Mouse (Mus musculus) layer of hippocampus, adult 8-10 months (tissue): ENCODE data around the gene Ttll11. TPM values are rescaled to one million over a fixed set of nuclear protein-coding genes. Genes with fewer than 3 reads are reported as not detected.

Experiments used
- DNase-seq, 2 experiments: peaks; one replicate each; pipeline ENCODE4 v3.0.0; 2022; ENCODE audit warnings: low spot score in 2 of 2
- total RNA-seq, 4 experiments: library from RNA; stranded (reverse); gene quantifications; 2 replicates each; pipeline ENCODE4 v1.2.4; 2022

The Ttll11 gene
- total RNA-seq, 4 experiments from 2014 or later, result 33.4 to 40.3 (median 38.6) TPM

GRCm38 (mm10) chr2:35906174-35906798 lies 73.4 kb downstream of the Ttll11 start:
- DNase-seq, result peak; percentile 63 to 75

- no peak for DNase-seq
Measured at GRCm38 (mm10) chr2:35900845-35901244, 78.9 kb downstream of the Ttll11 start.

- no peak for DNase-seq
Measured at GRCm38 (mm10) chr2:35899712-35900111, 80.0 kb downstream of the Ttll11 start.

- DNase-seq, result no peak
Measured at GRCm38 (mm10) chr2:35899135-35899474, 80.6 kb downstream of the Ttll11 start.

- no peak for DNase-seq
Measured at GRCm38 (mm10) chr2:35898425-35899134, 81.1 kb downstream of the Ttll11 start.

- no peak for DNase-seq
Measured at GRCm38 (mm10) chr2:35897125-35897524, 82.6 kb downstream of the Ttll11 start.

GRCm38 (mm10) chr2:35894512-35894911 lies 85.2 kb downstream of the Ttll11 start:
- DNase-seq, result no peak

- no peak for DNase-seq
Measured at GRCm38 (mm10) chr2:35890635-35891034, 89.1 kb downstream of the Ttll11 start.

GRCm38 (mm10) chr2:35889776-35890175 lies 89.9 kb downstream of the Ttll11 start:
- no peak for DNase-seq

GRCm38 (mm10) chr2:35884296-35884695 lies 95.4 kb downstream of the Ttll11 start:
- no peak for DNase-seq

GRCm38 (mm10) chr2:35882336-35882987 lies 97.3 kb downstream of the Ttll11 start:
- DNase-seq, result no peak

GRCm38 (mm10) chr2:35881896-35882295 lies 97.8 kb downstream of the Ttll11 start:
- DNase-seq, result no peak

GRCm38 (mm10) chr2:35880362-35880761 lies 99.4 kb downstream of the Ttll11 start:
- DNase-seq, result no peak

GRCm38 (mm10) chr2:35879887-35880286 lies 99.8 kb downstream of the Ttll11 start:
- no peak for DNase-seq

GRCm38 (mm10) chr2:35878506-35878905 lies 101.2 kb downstream of the Ttll11 start:
- no peak for DNase-seq

- DNase-seq, result no peak
Measured at GRCm38 (mm10) chr2:35875572-35875971, 104.1 kb downstream of the Ttll11 start.

- no peak for DNase-seq
Measured at GRCm38 (mm10) chr2:35874421-35874820, 105.3 kb downstream of the Ttll11 start.

- DNase-seq, result no peak
Measured at GRCm38 (mm10) chr2:35869165-35869564, 110.5 kb downstream of the Ttll11 start.

- no peak for DNase-seq
Measured at GRCm38 (mm10) chr2:35863284-35863683, 116.4 kb downstream of the Ttll11 start.

- DNase-seq, result no peak
Measured at GRCm38 (mm10) chr2:35861185-35861584, 118.5 kb downstream of the Ttll11 start.

GRCm38 (mm10) chr2:35860394-35860744 lies 119.3 kb downstream of the Ttll11 start:
- no peak for DNase-seq

GRCm38 (mm10) chr2:35859708-35860393 lies 119.9 kb downstream of the Ttll11 start:
- DNase-seq, result no peak
